ENCODE assay signal across 17 mouse cellular contexts in the genomic region with DNA sequence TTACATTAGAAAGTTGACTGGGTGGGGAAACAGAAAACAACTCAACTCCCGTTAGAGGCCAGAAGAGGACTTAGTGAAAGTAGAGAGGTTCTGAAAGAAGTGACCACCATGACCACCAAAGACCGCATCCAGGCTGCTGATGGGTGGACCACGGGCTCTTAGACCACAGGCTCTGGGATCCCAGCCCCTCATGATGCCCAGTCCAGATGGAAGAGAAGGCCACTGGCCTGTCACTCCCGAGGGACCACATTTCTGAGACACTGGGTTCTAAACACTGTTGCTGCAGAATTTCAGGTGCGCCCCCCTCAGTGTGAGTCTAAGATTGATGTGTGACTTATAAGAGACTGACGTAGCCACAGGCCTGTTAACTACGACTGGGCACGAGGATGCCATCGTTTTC. TPM values are rescaled to one million over a fixed set of nuclear protein-coding genes. Genes with fewer than 3 reads are reported as not detected.
A peak's percentile ranks its signal among the peaks of the same experiment; 100 is the strongest.
DNase-seq lines count a peak whose midpoint lies in the region; ATAC-seq and TF ChIP-seq lines count a peak whose summit lies in the region.
"Had no signal": no experiment of that assay in that cellular context is flagged by ENCODE, and none has a peak within 500 bp of the region (broad histone marks: within the 10 kb centered on the region; RNA-seq: fewer than 3 reads in every experiment).

No protein-coding gene starts in this region.

- H3K27me3 ChIP-seq in hindbrain, embryonic 13.5 days = peaks cover 38% of the 10 kb centered on the region
- peaks cover 6% of the 10 kb centered on the region for H3K27me3 ChIP-seq in hindbrain, embryonic 16.5 days (replicated peaks; ENCODE audit: control insufficient read depth, insufficient read depth, low read length)
- H3K27me3 ChIP-seq in embryonic facial prominence, embryonic 10.5 days (replicated peaks; ENCODE audit: low read depth, poor library complexity, severe bottlenecking) = no peaks in the 10 kb centered on the region
- no peaks in the 10 kb centered on the region for H3K27me3 ChIP-seq in forebrain, embryonic 12.5 days
- no peaks in the 10 kb centered on the region for H3K27me3 ChIP-seq in midbrain, embryonic 14.5 days (ENCODE audit: control insufficient read depth, insufficient read depth, low read length)
- H3K27me3 ChIP-seq in stomach, postnatal 0 days (ENCODE audit: control insufficient read depth, insufficient read depth, low read length) = no peaks in the 10 kb centered on the region
- H3K27me3 ChIP-seq: embryonic facial prominence, embryonic 12.5 days had no signal

- no peak for TF ChIP-seq EP300 in stomach, postnatal 0 days (optimal IDR thresholded peaks at IDR 0.05)

- no peak for ATAC-seq in hindbrain, embryonic 13.5 days (ENCODE audit: low FRiP score)
- ATAC-seq in hindbrain, embryonic 16.5 days = no peak
- 0 out of 2 replicates have a peak, but pooled peaks have one; percentile 1 for ATAC-seq in forebrain, embryonic 12.5 days (ENCODE audit: low FRiP score)
- ATAC-seq in midbrain, embryonic 14.5 days (ENCODE audit: low FRiP score, low TSS enrichment) = no peak
- no peak for ATAC-seq in stomach, postnatal 0 days (ENCODE audit: low FRiP score, low TSS enrichment)
- ATAC-seq: intestine, postnatal 0 days had no signal

- no peak overlapping the region for H3K4me3 ChIP-seq in hindbrain, embryonic 13.5 days
- no peak overlapping the region for H3K4me3 ChIP-seq in hindbrain, embryonic 16.5 days (ENCODE audit: low read length)
- H3K4me3 ChIP-seq in embryonic facial prominence, embryonic 10.5 days = no peak overlapping the region
- H3K4me3 ChIP-seq in forebrain, embryonic 12.5 days (replicated peaks) = no peak overlapping the region
- H3K4me3 ChIP-seq in midbrain, embryonic 14.5 days (replicated peaks; ENCODE audit: low read depth, low read length) = no peak overlapping the region
- no peak overlapping the region for H3K4me3 ChIP-seq in stomach, postnatal 0 days (ENCODE audit: low read depth, low read length)
- H3K4me3 ChIP-seq: embryonic facial prominence, embryonic 12.5 days; heart, embryonic 10.5 days; hindbrain, embryonic 10.5 days had no signal

- TF ChIP-seq CTCF in stomach, postnatal 0 days (IDR thresholded peaks at IDR 0.05; ENCODE audit: low read depth) = no peak

- no peak overlapping the region for H3K4me2 ChIP-seq in hindbrain, embryonic 13.5 days
- H3K4me2 ChIP-seq in hindbrain, embryonic 16.5 days (ENCODE audit: low read length) = no peak overlapping the region
- peak overlapping the region; percentile 29 for H3K4me2 ChIP-seq in forebrain, embryonic 12.5 days
- no peak overlapping the region for H3K4me2 ChIP-seq in midbrain, embryonic 14.5 days (ENCODE audit: low read length)
- H3K4me2 ChIP-seq in stomach, postnatal 0 days (replicated peaks; ENCODE audit: low read depth) = no peak overlapping the region
- H3K4me2 ChIP-seq: embryonic facial prominence, embryonic 12.5 days had no signal

- no peak overlapping the region for H3K9ac ChIP-seq in hindbrain, embryonic 13.5 days
- no peak overlapping the region for H3K9ac ChIP-seq in hindbrain, embryonic 16.5 days (ENCODE audit: low read depth, low read length)
- peak overlapping the region; percentile 33; the same call in 1 of the 2 replicates for H3K9ac ChIP-seq in forebrain, embryonic 12.5 days
- H3K9ac ChIP-seq in midbrain, embryonic 14.5 days (replicated peaks; ENCODE audit: low read length) = no peak overlapping the region
- H3K9ac ChIP-seq in stomach, postnatal 0 days (ENCODE audit: low read length) = no peak overlapping the region
- H3K9ac ChIP-seq: embryonic facial prominence, embryonic 12.5 days had no signal

- no peaks in the 10 kb centered on the region for H3K36me3 ChIP-seq in hindbrain, embryonic 13.5 days
- H3K36me3 ChIP-seq in hindbrain, embryonic 16.5 days (ENCODE audit: control insufficient read depth, insufficient read depth, low read length) = no peaks in the 10 kb centered on the region
- no peaks in the 10 kb centered on the region for H3K36me3 ChIP-seq in embryonic facial prominence, embryonic 10.5 days (replicated peaks)
- no peaks in the 10 kb centered on the region for H3K36me3 ChIP-seq in forebrain, embryonic 12.5 days (replicated peaks)
- no peaks in the 10 kb centered on the region for H3K36me3 ChIP-seq in midbrain, embryonic 14.5 days (ENCODE audit: control insufficient read depth, insufficient read depth, low read length)
- no peaks in the 10 kb centered on the region for H3K36me3 ChIP-seq in stomach, postnatal 0 days (ENCODE audit: control insufficient read depth, insufficient read depth, low read length)
- H3K36me3 ChIP-seq: embryonic facial prominence, embryonic 12.5 days; heart, embryonic 10.5 days; hindbrain, embryonic 10.5 days had no signal

- no peak for DNase-seq in embryonic facial prominence, embryonic 10.5 days (ENCODE audit: low spot score)
- no peak for DNase-seq in midbrain, embryonic 14.5 days
- no peak for DNase-seq in stomach, postnatal 0 days (ENCODE audit: low spot score)
- DNase-seq in natural killer cell, adult 2 months (ENCODE audit: low spot score in 2 of 2) = no peak
- DNase-seq: adrenal gland, postnatal 25 days; cerebellum, adult 9-10 months; kidney, postnatal 10 days; right cerebral cortex, postnatal 14 days had no signal

- WGBS in hindbrain, embryonic 13.5 days = 74% methylated on average over 9 of the region's 9 CpGs
- WGBS in hindbrain, embryonic 16.5 days = 79% methylated on average over 9 of the region's 9 CpGs
- 79% methylated on average over 9 of the region's 9 CpGs for WGBS in embryonic facial prominence, embryonic 10.5 days
- 48% methylated on average over 9 of the region's 9 CpGs for whole genome bisulfite sequencing in forebrain, embryonic 12.5 days
- 65% methylated on average over 9 of the region's 9 CpGs for WGBS in midbrain, embryonic 14.5 days
- 86% methylated on average over 9 of the region's 9 CpGs for WGBS in stomach, postnatal 0 days

- H3K9me3 ChIP-seq in hindbrain, embryonic 13.5 days = no peaks in the 10 kb centered on the region
- H3K9me3 ChIP-seq in hindbrain, embryonic 16.5 days (ENCODE audit: control insufficient read depth, low read length) = no peaks in the 10 kb centered on the region
- no peaks in the 10 kb centered on the region for H3K9me3 ChIP-seq in embryonic facial prominence, embryonic 10.5 days
- no peaks in the 10 kb centered on the region for H3K9me3 ChIP-seq in forebrain, embryonic 12.5 days
- no peaks in the 10 kb centered on the region for H3K9me3 ChIP-seq in midbrain, embryonic 14.5 days (ENCODE audit: control insufficient read depth, low read length)
- H3K9me3 ChIP-seq in stomach, postnatal 0 days (ENCODE audit: control insufficient read depth, low read length) = no peaks in the 10 kb centered on the region
- H3K9me3 ChIP-seq: embryonic facial prominence, embryonic 12.5 days; heart, embryonic 10.5 days; hindbrain, embryonic 10.5 days had no signal

- H3K4me1 ChIP-seq in hindbrain, embryonic 13.5 days (replicated peaks) = peaks cover 16% of the 10 kb centered on the region
- peaks cover 3% of the 10 kb centered on the region; the same call in 1 of the 2 replicates for H3K4me1 ChIP-seq in hindbrain, embryonic 16.5 days (ENCODE audit: control insufficient read depth, insufficient read depth, low read depth, low read length)
- H3K4me1 ChIP-seq in embryonic facial prominence, embryonic 10.5 days = peaks cover 13% of the 10 kb centered on the region
- H3K4me1 ChIP-seq in forebrain, embryonic 12.5 days = peaks cover 26% of the 10 kb centered on the region
- peaks cover 3% of the 10 kb centered on the region; the same call in 1 of the 2 replicates for H3K4me1 ChIP-seq in midbrain, embryonic 14.5 days (ENCODE audit: control insufficient read depth, insufficient read depth, low read length)
- no peaks in the 10 kb centered on the region for H3K4me1 ChIP-seq in stomach, postnatal 0 days (replicated peaks; ENCODE audit: control insufficient read depth, insufficient read depth)
- H3K4me1 ChIP-seq: embryonic facial prominence, embryonic 12.5 days had no signal

- H3K27ac ChIP-seq in hindbrain, embryonic 13.5 days = peak overlapping the region; percentile 27; the same call in 1 of the 2 replicates
- no peak overlapping the region for H3K27ac ChIP-seq in hindbrain, embryonic 16.5 days (ENCODE audit: low read depth, low read length)
- H3K27ac ChIP-seq in embryonic facial prominence, embryonic 10.5 days (replicated peaks) = 0 out of 2 replicates have a peak overlapping the region, but pooled peaks have one; percentile 54
- peak overlapping the region; percentile 96 for H3K27ac ChIP-seq in forebrain, embryonic 12.5 days
- H3K27ac ChIP-seq in midbrain, embryonic 14.5 days (replicated peaks; ENCODE audit: low read depth, low read length) = peak overlapping the region; percentile 66
- H3K27ac ChIP-seq in stomach, postnatal 0 days (replicated peaks) = no peak overlapping the region
- H3K27ac ChIP-seq: embryonic facial prominence, embryonic 12.5 days; heart, embryonic 10.5 days; hindbrain, embryonic 10.5 days; macrophage had no signal

RNA-seq across cellular contexts. Expression of gene Wdr48, which starts 5.2 kb away (rescaled TPM):
- 63.2 and 65.3 TPM in 2 replicates for polyA plus RNA-seq in hindbrain, embryonic 13.5 days (2015; fragmentation: Nextera tagmentation; extraction: Ambion mirVana)
- polyA plus RNA-seq in hindbrain, embryonic 16.5 days (2015; fragmentation: Nextera tagmentation; extraction: Ambion mirVana) = 59.2 and 64.6 TPM in 2 replicates
- 71.3 and 72.2 TPM in 2 replicates for polyA plus RNA-seq in embryonic facial prominence, embryonic 10.5 days (2016; fragmentation: Nextera tagmentation; extraction: Ambion mirVana)
- polyA plus RNA-seq in forebrain, embryonic 12.5 days (2016; fragmentation: Nextera tagmentation; extraction: Ambion mirVana) = 77.1 and 87.1 TPM in 2 replicates
- polyA plus RNA-seq in midbrain, embryonic 14.5 days (2014; fragmentation: Nextera tagmentation; extraction: Ambion mirVana) = 65.5 and 75.6 TPM in 2 replicates
- polyA plus RNA-seq in stomach, postnatal 0 days (2015; fragmentation: Nextera tagmentation; extraction: Ambion mirVana) = 16.2 and 17.2 TPM in 2 replicates

RNA-seq across cellular contexts. Expression of gene Gorasp1, which starts 47.9 kb away (rescaled TPM):
- 26.0 and 27.9 TPM in 2 replicates for polyA plus RNA-seq in hindbrain, embryonic 13.5 days (2015; fragmentation: Nextera tagmentation; extraction: Ambion mirVana)
- 33.1 and 36.0 TPM in 2 replicates for polyA plus RNA-seq in hindbrain, embryonic 16.5 days (2015; fragmentation: Nextera tagmentation; extraction: Ambion mirVana)
- 27.9 and 29.2 TPM in 2 replicates for polyA plus RNA-seq in embryonic facial prominence, embryonic 10.5 days (2016; fragmentation: Nextera tagmentation; extraction: Ambion mirVana)
- polyA plus RNA-seq in forebrain, embryonic 12.5 days (2016; fragmentation: Nextera tagmentation; extraction: Ambion mirVana) = 23.1 and 27.7 TPM in 2 replicates
- polyA plus RNA-seq in midbrain, embryonic 14.5 days (2014; fragmentation: Nextera tagmentation; extraction: Ambion mirVana) = 25.2 and 31.7 TPM in 2 replicates
- 17.8 and 18.8 TPM in 2 replicates for polyA plus RNA-seq in stomach, postnatal 0 days (2015; fragmentation: Nextera tagmentation; extraction: Ambion mirVana)

RNA-seq across cellular contexts. Expression of gene Ttc21a, which starts 48.0 kb away (rescaled TPM):
- 0.65 and 1.2 TPM in 2 replicates for polyA plus RNA-seq in hindbrain, embryonic 13.5 days (2015; fragmentation: Nextera tagmentation; extraction: Ambion mirVana)
- polyA plus RNA-seq in hindbrain, embryonic 16.5 days (2015; fragmentation: Nextera tagmentation; extraction: Ambion mirVana) = 1.1 and 1.4 TPM in 2 replicates
- 0.43 and 0.47 TPM in 2 replicates for polyA plus RNA-seq in embryonic facial prominence, embryonic 10.5 days (2016; fragmentation: Nextera tagmentation; extraction: Ambion mirVana)
- 0.24 and 0.36 TPM in 2 replicates for polyA plus RNA-seq in forebrain, embryonic 12.5 days (2016; fragmentation: Nextera tagmentation; extraction: Ambion mirVana)
- polyA plus RNA-seq in midbrain, embryonic 14.5 days (2014; fragmentation: Nextera tagmentation; extraction: Ambion mirVana) = 0.45 and 0.49 TPM in 2 replicates
- polyA plus RNA-seq in stomach, postnatal 0 days (2015; fragmentation: Nextera tagmentation; extraction: Ambion mirVana) = 0.04 TPM in 2 replicates
- polyA plus RNA-seq: intestine, postnatal 0 days; liver, adult 2 months had no signal

Comparison
In these comparisons a context has a peak if more than half of its experiments do, and no peak if none do; other contexts are left out.
1. H3K27ac ChIP-seq: peak in hindbrain, embryonic 13.5 days (single experiment), embryonic facial prominence, embryonic 10.5 days (single experiment), forebrain, embryonic 12.5 days (single experiment) and midbrain, embryonic 14.5 days (single experiment); none in hindbrain, embryonic 16.5 days (single experiment) and stomach, postnatal 0 days (single experiment).